Mouse (Mus musculus) hindbrain, embryonic 11.5 days (tissue): ENCODE measurements around the gene Adnp. TPM values are rescaled to one million over a fixed set of nuclear protein-coding genes. Genes with fewer than 3 reads are reported as not detected.

Experiments
- polyA plus RNA-seq: library from polyadenylated mRNA; unstranded; fragments of >200 nt; fragmentation: Nextera tagmentation; extraction: Ambion mirVana; gene quantifications from 2 replicates; pipeline ENCODE4 v1.2.1, GENCODE M21; 2014

Gene Adnp
- polyA plus RNA-seq, 1 experiment from 2014 or later: 2.8 TPM

Other genes starting within 250 kb of the Adnp start
- gene Ripor3, start 196.5 kb downstream of the Adnp start, polyA plus RNA-seq: 0.49 and 0.69 TPM in 2 replicates
- 7.1 and 7.5 TPM in 2 replicates for gene Pard6b, start 126.1 kb downstream of the Adnp start, polyA plus RNA-seq
- gene Gm20716, start 23.3 kb upstream of the Adnp start, polyA plus RNA-seq: 24.0 and 31.3 TPM in 2 replicates
- 60.4 and 65.1 TPM in 2 replicates for gene Dpm1, start 23.5 kb upstream of the Adnp start, polyA plus RNA-seq
- 8.5 and 8.8 TPM in 2 replicates for gene Mocs3, start 23.5 kb upstream of the Adnp start, polyA plus RNA-seq
- gene Kcng1, start 74.6 kb upstream of the Adnp start, polyA plus RNA-seq: 0.56 and 0.63 TPM in 2 replicates